Mouse (Mus musculus): ENCODE data around the gene Ncor2. TPM values are rescaled to one million over a fixed set of nuclear protein-coding genes. Genes with fewer than 3 reads are reported as not detected.

Gene Ncor2
- total RNA-seq, 4 experiments from 2014 or later, result 171 to 184 (median 179) TPM

- DNase-seq (ENCODE audit: low spot score in 2 of 2), result no peak
Measured at GRCm38 (mm10) chr5:125068371-125068951, 110.6 kb downstream of the Ncor2 start.

- DNase-seq (ENCODE audit: low spot score in 2 of 2), result no peak
Measured at GRCm38 (mm10) chr5:125067673-125068072, 111.3 kb downstream of the Ncor2 start.

- DNase-seq (ENCODE audit: low spot score in 2 of 2), result peak; percentile 56 to 93
Measured at GRCm38 (mm10) chr5:125066479-125067471, 112.2 kb downstream of the Ncor2 start.

DNA sequence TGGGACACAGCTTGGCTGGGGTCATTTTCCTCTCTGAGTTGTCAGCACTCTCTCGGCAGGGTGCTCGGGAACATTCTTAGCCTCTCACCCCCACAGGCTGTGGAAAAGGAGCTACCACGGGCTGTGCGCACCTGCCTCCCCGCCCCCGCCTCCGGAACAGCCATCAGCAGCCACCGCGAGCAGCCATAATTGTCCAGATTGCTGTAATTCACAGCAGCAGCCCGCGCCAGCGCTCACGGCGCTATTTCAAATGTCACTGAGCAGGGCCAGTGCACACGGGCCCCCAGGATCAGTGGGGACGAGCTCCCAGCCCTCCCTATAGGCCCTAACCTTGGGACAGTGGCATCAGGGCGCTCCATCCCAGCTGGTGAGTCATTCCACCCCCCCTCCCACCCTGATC, 116.0 kb downstream of the Ncor2 start:
- peak in 1 of 2 experiments; percentile 73 for DNase-seq (ENCODE audit: low spot score in 2 of 2)

- peak; percentile 39 to 80 for DNase-seq (ENCODE audit: low spot score in 2 of 2)
Measured at GRCm38 (mm10) chr5:125058267-125058668, 120.8 kb downstream of the Ncor2 start.

GRCm38 (mm10) chr5:125057555-125058266, 121.3 kb downstream of the Ncor2 start:
- DNase-seq (ENCODE audit: low spot score in 2 of 2), result no peak

- DNase-seq (ENCODE audit: low spot score in 2 of 2), result no peak
Measured at GRCm38 (mm10) chr5:125056696-125057554, 122.1 kb downstream of the Ncor2 start.

- DNase-seq (ENCODE audit: low spot score in 2 of 2), result no peak
Measured at GRCm38 (mm10) chr5:125056331-125056695, 122.7 kb downstream of the Ncor2 start.

DNA sequence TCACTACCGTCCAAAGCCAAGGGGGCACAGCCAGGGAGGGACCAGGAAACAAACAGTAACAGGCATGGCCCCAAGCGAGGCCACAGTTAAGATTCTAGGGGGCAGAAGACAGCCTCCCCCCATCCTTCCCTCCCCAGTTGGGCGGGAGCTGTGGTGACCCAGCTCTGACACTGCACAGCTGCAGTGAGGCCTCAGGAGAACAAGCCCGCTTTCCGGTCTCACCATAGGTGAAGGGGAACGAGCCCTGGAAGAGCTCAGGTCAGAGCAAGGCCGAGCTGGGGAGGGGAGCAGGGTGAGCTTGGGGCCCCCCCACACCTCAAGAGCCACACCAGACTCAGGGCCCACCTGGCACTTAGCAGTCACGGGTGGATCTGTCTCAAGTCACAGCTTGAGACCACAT, 123.1 kb downstream of the Ncor2 start:
- no peak for DNase-seq (ENCODE audit: low spot score in 2 of 2)

DNA sequence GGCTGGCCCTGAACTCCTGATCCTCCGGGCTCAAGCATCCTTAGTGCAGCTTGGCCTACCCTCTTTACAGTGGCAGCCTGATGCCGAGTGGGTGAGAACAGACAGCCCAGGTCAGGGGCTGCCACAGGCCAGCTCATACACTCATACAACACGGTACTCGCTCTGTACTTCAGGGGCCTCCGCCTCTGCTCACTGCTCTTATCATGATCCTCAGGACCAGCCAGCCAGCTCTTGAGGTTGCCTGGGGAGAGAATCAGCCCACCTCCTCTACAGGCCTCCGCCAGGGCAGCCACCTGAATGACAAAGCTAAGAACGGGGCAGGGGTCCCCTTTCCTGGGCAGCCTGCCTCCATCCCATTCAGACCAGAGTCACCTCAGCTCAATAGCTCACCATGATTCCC, 125.4 kb downstream of the Ncor2 start:
- DNase-seq (ENCODE audit: low spot score in 2 of 2), result no peak

DNA sequence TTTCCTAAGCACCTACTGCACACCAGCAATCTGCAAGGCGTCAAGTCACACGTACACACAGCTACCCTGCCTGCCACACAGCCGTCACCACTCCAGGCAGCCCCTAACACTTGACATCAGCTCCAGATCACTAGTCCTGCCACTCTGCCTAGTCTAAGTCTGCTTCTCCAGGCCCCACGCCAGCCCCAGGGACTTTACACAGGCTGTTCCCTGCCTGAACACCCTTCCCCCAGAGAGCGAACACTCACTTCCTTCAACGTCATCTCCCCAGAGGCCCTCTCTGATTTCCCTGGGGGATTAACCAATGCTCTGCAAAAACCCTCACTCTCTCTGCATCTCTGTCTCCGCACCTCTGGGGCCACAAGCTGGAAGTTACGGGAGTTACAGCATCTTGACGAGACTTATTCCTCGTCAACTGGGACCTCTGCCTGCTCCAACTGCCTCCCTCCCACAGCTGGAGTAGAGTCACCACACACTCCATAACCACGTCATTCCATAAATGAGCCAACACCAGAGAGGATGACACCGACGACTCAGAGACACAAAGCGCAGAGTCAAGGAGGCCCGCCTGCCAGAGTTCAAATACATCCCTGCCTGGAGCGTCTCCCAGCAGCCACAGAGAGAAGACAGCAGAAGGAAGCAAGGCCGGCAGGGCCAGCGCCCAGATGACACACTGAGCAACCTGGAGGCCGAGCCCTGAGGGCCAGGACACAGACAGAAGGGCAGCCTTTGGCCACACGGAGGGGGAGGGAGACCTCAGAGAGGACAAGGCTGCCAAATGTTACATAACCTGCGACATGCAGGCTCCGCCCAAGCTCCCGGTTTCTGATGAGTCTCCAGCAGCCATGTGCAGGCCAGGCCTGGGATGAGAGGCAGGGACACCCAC, 126.2 kb downstream of the Ncor2 start:
- peak; percentile 43 to 59 for DNase-seq (ENCODE audit: low spot score in 2 of 2)

GRCm38 (mm10) chr5:125052237-125052602, 126.8 kb downstream of the Ncor2 start:
- DNase-seq (ENCODE audit: low spot score in 2 of 2), result peak in 1 of 2 experiments; percentile 56

- no peak for DNase-seq (ENCODE audit: low spot score in 2 of 2)
Measured at GRCm38 (mm10) chr5:125049481-125049880, 129.5 kb downstream of the Ncor2 start.

DNA sequence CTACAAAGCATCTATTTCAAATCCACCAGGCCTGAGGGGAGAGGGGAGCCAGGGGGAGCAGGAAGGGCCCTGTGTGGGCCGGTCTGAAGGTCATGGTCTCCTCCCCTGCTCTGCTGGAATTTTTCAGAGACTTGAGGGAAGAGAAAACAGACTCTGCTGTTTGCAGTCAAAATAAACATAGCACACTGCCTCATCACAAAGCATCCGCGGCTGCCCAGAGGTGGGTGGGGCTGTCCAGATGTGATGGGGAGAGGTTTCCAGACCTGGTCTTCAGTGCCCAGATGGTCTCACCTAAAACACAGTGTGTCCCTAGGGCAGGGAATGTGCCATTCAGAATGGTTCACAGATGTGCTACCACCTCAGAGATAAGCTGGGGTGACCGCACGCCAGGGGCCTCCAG, 132.6 kb downstream of the Ncor2 start:
- DNase-seq (ENCODE audit: low spot score in 2 of 2), result no peak

DNA sequence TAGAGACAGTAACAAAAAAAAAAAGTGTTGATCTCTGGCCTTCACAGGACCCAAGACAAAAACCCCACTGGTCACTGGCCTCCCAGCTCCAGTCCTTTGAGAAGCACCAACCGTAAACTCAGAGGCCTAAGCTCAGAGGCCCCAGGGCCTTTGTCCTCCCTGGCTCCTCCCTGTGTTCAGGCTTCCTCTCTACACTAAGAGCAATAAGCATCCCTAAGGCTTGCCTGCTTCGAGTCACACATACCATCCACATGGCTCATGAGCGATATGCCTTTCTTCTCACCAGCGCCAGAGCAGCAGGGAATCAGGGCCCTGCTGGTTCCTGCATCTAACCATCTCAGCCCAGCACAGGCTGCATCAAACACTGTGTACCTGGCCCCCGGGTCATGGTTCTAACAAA, 133.8 kb downstream of the Ncor2 start:
- no peak for DNase-seq (ENCODE audit: low spot score in 2 of 2)

- no peak for DNase-seq (ENCODE audit: low spot score in 2 of 2)
Measured at GRCm38 (mm10) chr5:125043448-125043847, 135.6 kb downstream of the Ncor2 start.

- DNase-seq (ENCODE audit: low spot score in 2 of 2), result peak in 1 of 2 experiments; percentile 64
Measured at GRCm38 (mm10) chr5:125041578-125041977, 137.4 kb downstream of the Ncor2 start.

DNA sequence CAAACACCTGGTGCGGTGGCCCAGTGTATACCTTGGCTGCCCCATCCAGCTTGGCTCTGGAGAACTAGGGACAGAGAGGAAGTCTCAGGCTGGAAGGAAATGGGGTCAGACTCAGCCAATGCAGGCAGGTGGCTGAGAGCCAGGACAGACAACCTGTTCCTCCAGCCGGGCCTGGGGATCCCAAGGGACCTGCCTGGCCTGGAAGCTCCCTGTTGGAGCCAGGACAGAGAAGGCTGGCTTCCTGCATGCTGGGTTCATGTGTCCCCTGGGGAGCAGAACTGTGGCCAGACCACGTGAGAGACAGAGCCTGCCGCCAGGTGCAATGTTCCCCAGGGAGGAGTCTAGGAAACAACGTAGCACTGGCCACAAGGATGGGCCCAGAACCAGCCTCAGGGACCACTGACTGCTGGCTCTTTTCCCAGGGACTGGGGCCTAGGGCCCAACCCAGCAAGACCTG, 138.9 kb downstream of the Ncor2 start:
- no peak for DNase-seq (ENCODE audit: low spot score in 2 of 2)

DNA sequence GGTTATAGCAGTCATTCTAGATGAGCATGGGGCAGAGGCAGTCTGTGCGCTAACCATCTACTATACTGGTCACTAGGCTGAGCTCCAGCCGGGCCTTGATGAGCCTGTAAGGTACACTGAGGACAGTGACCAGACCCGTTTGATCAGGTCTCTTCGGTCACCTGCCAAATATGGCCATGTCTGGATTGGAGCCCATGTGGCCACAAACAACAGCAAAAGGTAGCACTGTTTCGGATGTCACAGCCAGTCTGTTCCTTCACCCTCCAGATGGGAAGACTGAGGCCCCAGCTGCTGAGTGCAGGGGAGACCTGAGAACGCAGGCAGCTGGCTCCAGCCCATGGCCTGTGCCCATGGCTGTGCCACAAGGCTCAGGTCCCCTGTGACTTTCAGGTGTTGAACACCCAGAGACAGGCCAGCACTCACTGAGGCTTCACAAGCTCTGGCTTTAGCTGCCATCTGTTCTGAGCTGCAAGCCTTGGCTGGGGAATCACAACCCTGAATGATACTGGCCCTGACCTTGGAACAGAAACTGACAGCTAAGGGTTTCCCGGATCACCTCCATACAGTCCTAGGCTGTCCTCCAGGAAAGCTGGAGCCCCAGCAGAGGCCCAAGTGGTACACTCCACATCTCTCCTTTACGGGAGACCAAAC, 139.5 kb downstream of the Ncor2 start:
- no peak for DNase-seq (ENCODE audit: low spot score in 2 of 2)

All from left cerebral cortex, adult 8-10 months (tissue).